Mouse (Mus musculus): ENCODE measurements at regions not wholly inside any gene's neighbourhood (a gene's known extent, or its start where the extent isn't known, plus 50 kb on each side); places are given as distances from the start of the nearest gene placed in this dataset.

- TF ChIP-seq POLR2A (IDR thresholded peaks at IDR 0.05; ENCODE audit: extremely low read depth, insufficient read depth, low read length) (no peak), CTCF (IDR thresholded peaks at IDR 0.05; ENCODE audit: low read depth, low read length) (no peak)
These were observed 69.8 kb upstream of the Tbl1xr1 start for GRCm38 (mm10) chr3:22006651-22007050.
